Mouse (Mus musculus): ENCODE measurements around the gene Antxr1. TPM values are rescaled to one million over a fixed set of nuclear protein-coding genes. Genes with fewer than 3 reads are reported as not detected.
"Not testable (repeated sequence)": the region's sequence is repeated elsewhere in the genome, so short reads cannot be mapped to it uniquely, and the experiment has no call there.

Antxr1 gene
- total RNA-seq, 2 experiments from 2014 or later = 16.3 to 21.7 TPM

DNA sequence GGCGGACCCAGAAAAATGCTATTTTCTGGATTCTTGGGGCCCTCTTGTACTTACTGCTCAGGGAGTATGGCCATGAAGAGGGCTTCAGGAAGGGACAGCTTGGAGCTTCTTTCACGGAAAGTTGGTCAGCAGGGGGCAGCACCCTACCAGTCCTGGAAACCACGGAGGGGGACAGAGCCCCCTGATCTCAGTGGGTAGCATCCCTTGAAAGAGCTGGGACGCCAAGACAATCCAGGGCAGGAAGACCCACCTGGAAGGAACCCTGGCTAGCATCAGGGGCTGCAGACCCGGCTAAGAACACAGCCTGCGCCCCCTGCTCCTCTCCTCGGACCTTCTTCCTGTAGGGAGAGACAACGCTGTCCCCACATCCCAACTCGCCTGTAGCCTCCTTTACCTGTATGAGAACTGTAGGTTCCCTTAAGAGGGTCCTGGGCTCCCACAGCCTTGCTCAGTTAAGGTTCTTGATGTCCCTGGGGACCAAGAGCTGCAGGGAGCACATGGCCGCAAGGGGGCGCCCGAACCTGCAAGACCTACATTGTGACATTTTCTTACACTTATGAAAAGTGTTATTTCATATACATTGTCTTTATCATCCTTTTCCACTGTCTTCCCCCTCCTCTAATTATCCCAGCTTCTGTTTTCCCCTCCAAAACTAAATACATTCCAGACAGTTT lies 234.2 kb downstream of the Antxr1 start:
- peak; percentile 91 to 92 for DNase-seq

DNA sequence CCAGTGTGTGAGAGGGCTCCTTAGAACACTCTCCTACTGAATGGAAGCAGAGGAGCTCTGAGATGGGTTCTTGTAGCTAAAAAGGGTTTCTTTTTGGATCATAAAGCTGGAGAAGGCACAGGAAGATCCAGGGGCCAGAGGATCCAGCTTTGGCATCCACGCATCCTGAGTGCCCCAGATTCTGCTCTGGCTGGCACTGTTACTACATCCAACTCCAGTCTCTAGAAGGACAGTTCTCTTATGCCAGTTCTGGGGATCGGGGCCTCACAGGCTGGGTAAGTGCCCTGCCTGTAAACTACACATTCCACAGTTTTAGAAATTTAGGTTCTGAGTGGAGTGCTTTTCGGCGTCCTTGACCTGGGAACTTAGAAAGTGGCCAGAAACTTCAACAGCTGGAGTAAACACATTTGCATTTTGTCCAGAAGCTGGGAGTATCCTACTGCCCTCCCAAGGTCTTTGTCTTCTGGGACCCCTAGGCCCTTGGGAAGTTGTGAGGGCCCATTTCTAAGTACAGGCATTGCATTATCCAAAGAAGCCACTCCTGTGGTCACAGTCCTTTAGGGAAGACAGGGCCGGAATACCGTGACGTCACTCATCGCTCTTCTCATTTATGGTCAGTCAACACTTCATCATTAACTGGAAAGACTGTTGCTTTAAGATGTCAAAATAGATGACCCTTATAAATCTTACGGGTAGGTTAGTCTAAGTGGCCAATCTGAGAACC lies 235.2 kb downstream of the Antxr1 start:
- DNase-seq = no peak

DNA sequence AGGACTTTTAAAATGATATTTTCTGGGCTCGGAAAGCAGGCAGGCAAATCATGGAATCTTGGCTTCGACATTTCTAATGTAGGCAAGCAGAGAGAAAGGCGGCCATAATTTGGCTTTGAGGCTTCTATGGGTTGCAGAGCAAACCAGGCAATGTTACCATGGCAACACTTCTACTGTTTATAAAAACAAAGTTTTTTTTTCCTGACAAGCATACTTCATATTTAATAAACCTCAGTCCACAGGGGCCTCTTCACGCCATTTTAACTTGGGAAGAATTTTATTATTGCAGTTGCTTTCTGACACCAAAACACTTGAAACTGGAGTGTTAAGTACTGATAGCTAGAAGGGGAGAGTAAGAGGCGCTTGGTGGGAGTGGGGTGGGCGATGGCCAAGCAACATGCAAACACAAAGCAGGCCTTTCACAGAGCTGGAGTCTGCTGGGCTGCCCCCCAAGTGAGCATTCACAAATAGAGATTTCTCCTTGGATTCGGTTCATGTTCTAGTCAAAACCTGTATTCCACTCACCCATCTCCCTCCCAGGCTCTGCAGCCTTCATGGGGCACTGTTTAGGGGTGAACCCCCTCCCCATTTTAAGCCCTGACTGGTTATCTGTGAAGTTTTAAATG lies 235.8 kb downstream of the Antxr1 start:
- DNase-seq = no peak

DNA sequence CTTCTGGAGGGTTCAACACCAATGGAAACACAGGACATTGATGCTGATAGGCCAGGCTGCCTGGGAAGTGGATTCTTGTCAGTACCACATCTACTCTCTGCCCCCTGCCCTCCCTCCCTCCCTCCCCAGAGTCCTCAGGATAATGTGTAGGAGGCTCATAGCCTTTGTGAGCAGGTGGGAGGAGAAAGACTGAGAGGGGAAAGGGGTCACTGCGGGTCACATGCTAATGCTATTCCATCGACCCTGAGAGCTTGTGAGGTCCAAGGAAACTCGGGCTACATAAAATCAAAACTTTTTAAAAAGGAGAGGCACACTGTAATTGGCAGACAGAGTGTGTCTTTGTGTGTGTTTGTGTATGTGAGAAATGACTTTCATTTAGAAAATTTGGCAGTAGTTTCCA lies 236.4 kb downstream of the Antxr1 start:
- no peak for DNase-seq

DNA sequence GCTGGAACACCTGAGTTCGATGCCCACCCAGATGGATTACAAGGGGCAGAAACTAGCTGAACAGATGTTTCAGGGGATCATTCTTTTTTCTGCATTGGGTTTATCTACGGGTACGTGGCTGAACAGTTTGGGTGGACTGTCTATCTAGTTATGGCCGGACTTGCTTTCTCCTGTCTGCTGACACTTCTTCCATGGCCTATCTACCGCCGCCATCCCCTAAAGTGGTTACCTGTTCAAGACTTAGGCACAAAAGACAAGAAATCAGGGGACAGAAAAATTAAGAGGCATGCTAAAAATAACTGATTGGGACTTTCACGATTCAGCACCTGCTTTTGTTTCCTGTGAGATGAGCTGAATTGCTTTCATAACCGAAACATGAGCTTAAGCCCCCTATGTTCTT lies 242.0 kb downstream of the Antxr1 start:
- not testable (repeated sequence) for DNase-seq

DNA sequence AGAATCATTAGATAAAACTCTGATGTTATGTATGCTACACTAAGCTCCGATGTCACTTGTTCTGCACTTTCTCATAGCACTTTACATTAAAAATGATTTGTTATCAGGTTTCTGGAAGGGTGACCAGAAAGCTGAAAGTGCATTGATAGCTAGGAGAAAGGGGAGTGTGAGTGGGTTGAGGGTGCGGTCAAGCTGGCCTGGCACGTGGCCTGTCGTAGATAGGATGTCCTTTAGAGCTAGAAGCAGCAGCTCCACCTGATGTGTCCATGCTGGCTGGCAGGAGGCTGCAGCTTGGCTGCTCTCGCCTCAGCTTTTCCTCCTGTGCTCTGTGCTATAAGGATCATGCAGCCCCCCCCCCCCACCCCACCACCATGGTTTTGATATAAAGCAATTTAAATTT lies 243.1 kb downstream of the Antxr1 start:
- no peak for DNase-seq

DNA sequence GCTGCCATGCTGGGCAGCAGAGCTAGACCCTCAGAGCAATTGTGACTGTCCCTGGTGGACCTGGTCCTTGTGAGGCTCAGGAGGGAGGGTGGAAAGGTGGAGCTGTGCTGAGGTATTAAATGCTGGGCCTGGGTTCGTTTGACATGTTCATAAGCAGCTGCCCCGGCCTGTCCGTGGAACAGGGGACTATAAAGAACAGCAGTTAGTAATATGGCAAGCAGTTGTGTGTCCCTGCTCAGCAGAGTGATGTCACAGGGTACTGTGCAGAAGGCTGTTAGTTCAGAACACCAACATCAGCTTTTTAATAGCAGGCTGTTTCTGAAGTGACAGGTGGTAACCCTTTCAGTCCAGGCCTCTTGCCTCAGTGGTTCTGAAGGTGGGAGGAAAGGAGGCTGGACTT lies 244.7 kb downstream of the Antxr1 start:
- no peak for DNase-seq

DNA sequence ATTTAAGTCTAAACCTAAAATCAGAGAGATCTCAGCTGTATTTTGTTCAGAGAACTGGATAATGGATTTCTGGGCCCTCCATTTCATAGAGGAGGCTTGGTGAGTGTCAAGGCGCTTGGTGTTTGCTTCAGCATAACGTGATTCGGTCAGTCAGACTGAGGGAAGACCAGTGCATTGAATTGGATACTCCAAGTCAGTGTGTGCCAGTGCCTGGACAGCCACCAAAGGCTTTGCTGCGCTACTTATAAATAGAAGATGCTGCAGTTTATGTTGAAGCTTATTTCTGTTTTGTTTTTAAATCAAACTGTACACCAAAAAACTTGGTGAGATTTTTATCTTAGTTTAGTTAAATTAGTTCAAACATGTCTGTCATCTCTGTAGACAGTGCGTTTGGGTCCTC lies 247.3 kb downstream of the Antxr1 start:
- DNase-seq = no peak

DNA sequence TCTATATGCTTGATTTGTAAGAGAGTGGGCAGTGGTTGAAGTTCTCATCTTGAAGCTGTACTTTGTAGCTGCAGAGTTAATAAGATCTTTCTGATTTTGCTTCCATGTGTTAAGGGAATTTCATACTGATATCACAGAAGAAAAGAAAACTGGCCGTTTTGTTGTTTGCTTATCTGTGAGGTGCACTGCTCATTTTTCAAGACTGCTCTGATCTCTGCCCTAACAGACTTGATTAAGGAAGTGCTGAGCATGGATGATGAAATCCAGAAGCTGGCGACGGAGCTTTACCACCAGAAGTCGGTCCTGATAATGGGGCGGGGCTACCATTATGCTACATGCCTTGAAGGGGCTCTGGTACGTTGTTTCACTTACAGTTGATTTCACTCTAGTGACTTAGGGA lies 250.6 kb downstream of the Antxr1 start:
- DNase-seq = no peak

Other genes with a start within 250 kb of the Antxr1 start
- not detected for gene D6Ertd527e, start 231.1 kb downstream of the Antxr1 start, total RNA-seq (2021)
- not detected for gene Gkn1, start 15.1 kb upstream of the Antxr1 start, total RNA-seq (2021)
- gene Gkn2, start 37.5 kb upstream of the Antxr1 start, total RNA-seq (2021) = not detected
- gene Gkn3, start 53.1 kb upstream of the Antxr1 start, total RNA-seq (2021) = under 1 TPM; 0.33 to 0.63 TPM
- gene Bmp10, start 93.2 kb upstream of the Antxr1 start, total RNA-seq (2021) = not detected
- 1 to 10 TPM; 2.8 to 3.7 TPM for gene Arhgap25, start 197.4 kb upstream of the Antxr1 start, total RNA-seq (2021)

All from adrenal gland, postnatal 36 days (tissue).